Mouse (Mus musculus): Measurements from ENCODE around the gene Tbc1d16. TPM values are rescaled to one million over a fixed set of nuclear protein-coding genes. Genes with fewer than 3 reads are reported as not detected.
A peak's percentile ranks its signal among the peaks of the same experiment; 100 is the strongest.

Tbc1d16 gene
- polyA plus RNA-seq, 1 experiment, result 5.0 TPM

- Histone ChIP-seq H3K27me3 (ENCODE audit: control insufficient read depth, insufficient read depth, low read length) (no peaks in the 10 kb centered on the region), H3K36me3 (ENCODE audit: control insufficient read depth, insufficient read depth, low read length) (no peaks in the 10 kb centered on the region), H3K27ac (ENCODE audit: insufficient read depth, low read depth, low read length) (no peak overlapping the region), H3K4me1 (ENCODE audit: control insufficient read depth, insufficient read depth, insufficient read length, low read length) (peaks cover 3% of the 10 kb centered on the region; the same call in 1 of the 2 replicates), H3K4me3 (ENCODE audit: low read depth, low read length) (no peak overlapping the region)
- TF ChIP-seq POLR2A (IDR thresholded peaks at IDR 0.05; ENCODE audit: low read depth, low read length), result no peak
- TF ChIP-seq CTCF (IDR thresholded peaks at IDR 0.05; ENCODE audit: extremely low read depth, insufficient read length, insufficient replicate concordance, low read depth, low read length), result no peak
- 61% methylated on average over 5 of the region's 5 CpGs for WGBS
Measured at GRCm38 (mm10) chr11:119192176-119192575, 36.1 kb downstream of the Tbc1d16 start.

- no peak for TF ChIP-seq POLR2A (IDR thresholded peaks at IDR 0.05; ENCODE audit: low read depth, low read length)
- TF ChIP-seq CTCF (IDR thresholded peaks at IDR 0.05; ENCODE audit: extremely low read depth, insufficient read length, insufficient replicate concordance, low read depth, low read length), result no peak
- WGBS, result 78% methylated on average over 9 of the region's 9 CpGs
- Histone ChIP-seq H3K27ac (ENCODE audit: insufficient read depth, low read depth, low read length) (no peak overlapping the region), H3K27me3 (ENCODE audit: control insufficient read depth, insufficient read depth, low read length) (no peaks in the 10 kb centered on the region), H3K4me3 (ENCODE audit: low read depth, low read length) (no peak overlapping the region), H3K4me1 (ENCODE audit: control insufficient read depth, insufficient read depth, insufficient read length, low read length) (peaks cover 3% of the 10 kb centered on the region; the same call in 1 of the 2 replicates), H3K36me3 (ENCODE audit: control insufficient read depth, insufficient read depth, low read length) (no peaks in the 10 kb centered on the region)
Measured at GRCm38 (mm10) chr11:119191606-119192081, 36.7 kb downstream of the Tbc1d16 start.

- TF ChIP-seq POLR2A (IDR thresholded peaks at IDR 0.05; ENCODE audit: low read depth, low read length), result no peak
- TF ChIP-seq CTCF (IDR thresholded peaks at IDR 0.05; ENCODE audit: extremely low read depth, insufficient read length, insufficient replicate concordance, low read depth, low read length), result peak; percentile 84
- 10% methylated on average over 11 of the region's 11 CpGs for WGBS
- H3K4me1 ChIP-seq (ENCODE audit: control insufficient read depth, insufficient read depth, insufficient read length, low read length), result peaks cover 3% of the 10 kb centered on the region; the same call in 1 of the 2 replicates
Measured at GRCm38 (mm10) chr11:119190498-119190897, 37.8 kb downstream of the Tbc1d16 start.

GRCm38 (mm10) chr11:119189319-119189718, 39.0 kb downstream of the Tbc1d16 start:
- TF ChIP-seq CTCF (IDR thresholded peaks at IDR 0.05; ENCODE audit: extremely low read depth, insufficient read length, insufficient replicate concordance, low read depth, low read length), result no peak
- TF ChIP-seq POLR2A (IDR thresholded peaks at IDR 0.05; ENCODE audit: low read depth, low read length), result no peak
- Histone ChIP-seq H3K27ac (ENCODE audit: insufficient read depth, low read depth, low read length) (no peak overlapping the region), H3K36me3 (ENCODE audit: control insufficient read depth, insufficient read depth, low read length) (no peaks in the 10 kb centered on the region), H3K27me3 (ENCODE audit: control insufficient read depth, insufficient read depth, low read length) (no peaks in the 10 kb centered on the region), H3K4me3 (ENCODE audit: low read depth, low read length) (no peak overlapping the region), H3K4me1 (ENCODE audit: control insufficient read depth, insufficient read depth, insufficient read length, low read length) (peaks cover 3% of the 10 kb centered on the region; the same call in 1 of the 2 replicates)
- 95% methylated on average over 3 of the region's 3 CpGs for WGBS

More at GRCm38 (mm10) chr11:119190498-119190897, 37.8 kb downstream of the Tbc1d16 start:
- Histone ChIP-seq H3K4me3 (ENCODE audit: low read depth, low read length) (no peak overlapping the region), H3K27ac (ENCODE audit: insufficient read depth, low read depth, low read length) (no peak overlapping the region), H3K36me3 (ENCODE audit: control insufficient read depth, insufficient read depth, low read length) (no peaks in the 10 kb centered on the region), H3K27me3 (ENCODE audit: control insufficient read depth, insufficient read depth, low read length) (no peaks in the 10 kb centered on the region)

DNA sequence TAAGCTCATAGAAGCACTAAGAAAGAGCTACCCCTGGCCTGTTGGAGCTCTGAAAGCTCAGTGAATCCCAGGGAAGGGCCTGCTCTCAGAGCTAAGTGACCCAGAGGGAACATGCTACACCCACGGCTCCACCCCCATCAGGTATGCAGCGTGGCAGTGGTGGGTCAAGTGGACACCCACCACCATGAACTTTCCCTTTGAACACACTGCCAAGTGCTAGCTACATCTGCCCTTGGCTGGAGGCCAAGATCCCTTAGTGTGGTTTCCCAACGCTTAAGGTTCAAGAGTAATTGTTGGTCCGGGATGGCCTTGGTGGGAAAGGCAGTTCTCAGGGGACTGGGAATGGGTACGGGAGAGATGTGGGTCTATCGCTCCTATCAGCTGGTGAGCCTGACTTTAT, 39.9 kb downstream of the Tbc1d16 start:
- TF ChIP-seq CTCF (IDR thresholded peaks at IDR 0.05; ENCODE audit: extremely low read depth, insufficient read length, insufficient replicate concordance, low read depth, low read length), result no peak
- no peak for TF ChIP-seq POLR2A (IDR thresholded peaks at IDR 0.05; ENCODE audit: low read depth, low read length)
- Histone ChIP-seq H3K27me3 (ENCODE audit: control insufficient read depth, insufficient read depth, low read length) (no peaks in the 10 kb centered on the region), H3K36me3 (ENCODE audit: control insufficient read depth, insufficient read depth, low read length) (no peaks in the 10 kb centered on the region), H3K4me3 (ENCODE audit: low read depth, low read length) (no peak overlapping the region), H3K4me1 (ENCODE audit: control insufficient read depth, insufficient read depth, insufficient read length, low read length) (peaks cover 7% of the 10 kb centered on the region), H3K27ac (ENCODE audit: insufficient read depth, low read depth, low read length) (no peak overlapping the region)
- WGBS, result 17% methylated on average over 6 of the region's 6 CpGs

DNA sequence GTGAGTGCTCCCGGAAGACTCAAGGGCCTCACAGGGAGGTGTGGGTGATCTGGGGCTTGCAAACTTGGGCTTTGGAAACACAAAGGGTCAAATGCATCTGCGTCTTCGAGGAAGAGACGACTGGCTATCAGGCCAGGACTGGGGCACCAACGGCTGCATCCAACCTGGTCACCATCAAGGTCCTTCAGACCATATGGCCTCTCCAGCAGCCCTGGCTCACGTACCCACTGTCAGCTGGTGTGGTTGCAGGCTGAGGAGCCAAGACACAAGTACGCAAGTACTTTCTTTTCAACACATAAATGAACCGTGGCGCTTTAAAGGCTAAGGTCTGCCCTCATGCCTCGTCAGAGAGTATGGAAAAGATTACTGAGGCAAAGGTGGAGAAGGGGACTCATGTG, 40.5 kb downstream of the Tbc1d16 start:
- Histone ChIP-seq H3K27ac (ENCODE audit: insufficient read depth, low read depth, low read length) (no peak overlapping the region), H3K4me1 (ENCODE audit: control insufficient read depth, insufficient read depth, insufficient read length, low read length) (peaks cover 7% of the 10 kb centered on the region)

DNA sequence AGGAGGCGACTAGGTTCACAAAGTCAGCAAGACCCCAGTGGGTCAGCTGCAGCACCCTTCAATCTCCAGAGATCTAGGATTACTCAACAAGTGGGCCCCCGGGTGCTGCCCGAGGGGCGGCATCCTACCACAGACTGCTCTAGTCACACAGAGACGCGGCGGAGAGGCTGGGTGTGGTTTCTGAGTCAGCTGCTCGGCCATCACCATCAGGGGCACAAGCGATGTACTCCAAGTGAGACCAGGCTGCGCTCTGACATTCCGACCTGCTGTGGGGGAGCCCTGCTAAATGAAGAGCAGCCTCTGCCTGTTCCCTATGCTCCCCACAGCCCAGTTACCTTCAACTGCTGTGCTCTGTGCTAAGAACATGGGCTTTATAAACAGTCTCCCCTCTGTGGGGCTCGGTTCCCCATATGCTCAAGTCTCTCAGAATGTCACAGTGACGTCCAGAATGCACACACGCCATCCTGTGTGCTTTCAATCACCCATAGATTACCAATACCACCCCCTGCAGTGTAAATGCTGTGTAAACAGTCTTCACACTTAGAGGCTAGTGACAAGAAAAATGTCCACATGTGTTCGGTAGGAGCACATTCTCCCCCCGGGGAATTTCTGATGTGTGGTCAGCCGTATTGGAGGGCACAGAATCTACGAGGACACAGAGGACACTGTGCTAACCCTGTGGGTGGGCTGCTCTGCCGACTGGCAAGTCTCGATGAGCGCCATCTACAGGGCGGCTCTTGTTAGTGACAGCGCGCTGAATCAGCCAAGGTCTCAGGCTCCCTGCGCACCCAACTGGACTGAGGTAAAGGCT, 41.1 kb downstream of the Tbc1d16 start:
- Histone ChIP-seq H3K27me3 (ENCODE audit: control insufficient read depth, insufficient read depth, low read length) (no peaks in the 10 kb centered on the region), H3K4me1 (ENCODE audit: control insufficient read depth, insufficient read depth, insufficient read length, low read length) (peaks cover 7% of the 10 kb centered on the region), H3K36me3 (ENCODE audit: control insufficient read depth, insufficient read depth, low read length) (no peaks in the 10 kb centered on the region), H3K4me3 (ENCODE audit: low read depth, low read length) (no peak overlapping the region), H3K27ac (ENCODE audit: insufficient read depth, low read depth, low read length) (no peak overlapping the region)
- peak; percentile 71; the same call in 1 of the 2 replicates for TF ChIP-seq CTCF (IDR thresholded peaks at IDR 0.05; ENCODE audit: extremely low read depth, insufficient read length, insufficient replicate concordance, low read depth, low read length)
- no peak for TF ChIP-seq POLR2A (IDR thresholded peaks at IDR 0.05; ENCODE audit: low read depth, low read length)
- WGBS, result 41% methylated on average over 25 of the region's 25 CpGs

More for the DNA sequence above, 40.5 kb downstream of the Tbc1d16 start:
- Histone ChIP-seq H3K4me3 (ENCODE audit: low read depth, low read length) (no peak overlapping the region), H3K36me3 (ENCODE audit: control insufficient read depth, insufficient read depth, low read length) (no peaks in the 10 kb centered on the region), H3K27me3 (ENCODE audit: control insufficient read depth, insufficient read depth, low read length) (no peaks in the 10 kb centered on the region)
- TF ChIP-seq CTCF (IDR thresholded peaks at IDR 0.05; ENCODE audit: extremely low read depth, insufficient read length, insufficient replicate concordance, low read depth, low read length) (no peak), POLR2A (IDR thresholded peaks at IDR 0.05; ENCODE audit: low read depth, low read length) (no peak)
- 70% methylated on average over 10 of the region's 10 CpGs for WGBS

Measured in small intestine, adult 2 months (tissue).